Mouse (Mus musculus) heart, embryonic 15.5 days (tissue): Measurements from ENCODE around the gene Kcnj12. TPM values are rescaled to one million over a fixed set of nuclear protein-coding genes. Genes with fewer than 3 reads are reported as not detected.

Experiments
- ATAC-seq: fragments of 200-750 bp; cut with Nextera tagmentation; replicated peaks from 2 replicates; pipeline ENCODE4 v1.8.0; 2017; ENCODE audit warnings: low read depth, moderate TSS enrichment; ENCODE audit not compliant: insufficient number of reproducible peaks, insufficient read depth, low FRiP score
- H3K27ac ChIP-seq: fragments of 300-500 bp; sonication (generic); 2 replicates; pipeline ENCODE4 v1.5.1; 2015; ENCODE audit warnings: mild to moderate bottlenecking, inconsistent platforms
- H3K27me3 ChIP-seq: fragments of 300-500 bp; sonication (generic); 2 replicates; pipeline ENCODE4 v1.6.1; 2015; ENCODE audit warnings: inconsistent platforms
- H3K36me3 ChIP-seq: fragments of 300-500 bp; sonication (generic); 2 replicates; pipeline ENCODE4 v1.6.1; 2015; ENCODE audit warnings: mild to moderate bottlenecking, inconsistent platforms
- H3K4me1 ChIP-seq: fragments of 300-500 bp; sonication (generic); replicated peaks from 2 replicates; pipeline ENCODE4 v1.6.1; 2015; ENCODE audit warnings: inconsistent platforms
- H3K4me2 ChIP-seq: fragments of 300-500 bp; sonication (generic); 2 replicates; pipeline ENCODE4 v1.6.1; 2015; ENCODE audit warnings: inconsistent platforms, mild to moderate bottlenecking, moderate library complexity
- H3K4me3 ChIP-seq: fragments of 300-500 bp; sonication (generic); 2 replicates; pipeline ENCODE4 v1.5.1; 2015; ENCODE audit warnings: mild to moderate bottlenecking, inconsistent platforms
- H3K9ac ChIP-seq: fragments of 300-500 bp; sonication (generic); 2 replicates; pipeline ENCODE4 v1.6.1; 2015; ENCODE audit warnings: mild to moderate bottlenecking, inconsistent platforms
- H3K9me3 ChIP-seq: fragments of 300-500 bp; sonication (generic); replicated peaks from 2 replicates; pipeline ENCODE4 v1.6.1; 2016; ENCODE audit warnings: inconsistent platforms
- WGBS: fragments of 180-500 bp; shearing (Covaris S2); methylation state at CpG from one replicate; pipeline ENCODE4 v1.1.7; 2015; ENCODE audit warnings: mixed read lengths; 5-methylcytosine and 5-hydroxymethylcytosine counted together
- polyA plus RNA-seq: library from polyadenylated mRNA; unstranded; fragments of >200 nt; fragmentation: Nextera tagmentation; extraction: Ambion mirVana; gene quantifications from 2 replicates; pipeline ENCODE4 v1.2.1, GENCODE M21; 2015

Gene Kcnj12
- polyA plus RNA-seq, 1 experiment from 2014 or later = 5.5 TPM

GRCm38 (mm10) chr11:61004046-61004445 is 18.3 kb upstream of the Kcnj12 start:
- Histone ChIP-seq H3K9me3 (no peaks in the 10 kb centered on the region), H3K9ac (no peak overlapping the region), H3K4me2 (no peak overlapping the region), H3K4me3 (no peak overlapping the region), H3K27ac (no peak overlapping the region), H3K36me3 (no peaks in the 10 kb centered on the region), H3K27me3 (no peaks in the 10 kb centered on the region), H3K4me1 (peaks cover 7% of the 10 kb centered on the region)
- WGBS = 53% methylated on average over 4 of the region's 4 CpGs
- no peak for ATAC-seq

- no peaks in the 10 kb centered on the region for H3K27me3 ChIP-seq
- H3K36me3 ChIP-seq = no peaks in the 10 kb centered on the region
- 80% methylated on average over 5 of the region's 5 CpGs for WGBS
- no peak overlapping the region for H3K4me3 ChIP-seq
- no peak for ATAC-seq
- H3K4me2 ChIP-seq = no peak overlapping the region
- H3K9ac ChIP-seq = no peak overlapping the region
- H3K27ac ChIP-seq = no peak overlapping the region
- H3K4me1 ChIP-seq = peaks cover 7% of the 10 kb centered on the region
- no peaks in the 10 kb centered on the region for H3K9me3 ChIP-seq
These were observed 17.6 kb upstream of the Kcnj12 start for GRCm38 (mm10) chr11:61004781-61005180.

- no peaks in the 10 kb centered on the region for H3K36me3 ChIP-seq
- H3K9me3 ChIP-seq = no peaks in the 10 kb centered on the region
- ATAC-seq = no peak
- no peak overlapping the region for H3K9ac ChIP-seq
- H3K4me3 ChIP-seq = no peak overlapping the region
- no peaks in the 10 kb centered on the region for H3K27me3 ChIP-seq
- no peak overlapping the region for H3K4me2 ChIP-seq
- 33% methylated on average over 6 of the region's 6 CpGs for WGBS
- no peak overlapping the region for H3K27ac ChIP-seq
- peaks cover 7% of the 10 kb centered on the region for H3K4me1 ChIP-seq
These were observed 17.0 kb upstream of the Kcnj12 start for GRCm38 (mm10) chr11:61005345-61005744.

- Histone ChIP-seq H3K4me1 (peaks cover 12% of the 10 kb centered on the region), H3K4me2 (no peak overlapping the region)
- ATAC-seq = 0 out of 2 replicates have a peak, but pooled peaks have one; percentile 37
These were observed 10.5 kb upstream of the Kcnj12 start for GRCm38 (mm10) chr11:61011736-61012294.

GRCm38 (mm10) chr11:61016866-61017398 is 5.4 kb upstream of the Kcnj12 start:
- ATAC-seq = no peak; the same call in 1 of the 2 replicates
- Histone ChIP-seq H3K27me3 (peaks cover 24% of the 10 kb centered on the region), H3K27ac (peak overlapping the region; percentile 82), H3K4me2 (peak overlapping the region; percentile 34; the same call in 1 of the 2 replicates), H3K9ac (no peak overlapping the region), H3K4me1 (peaks cover 22% of the 10 kb centered on the region), H3K9me3 (no peaks in the 10 kb centered on the region), H3K4me3 (no peak overlapping the region), H3K36me3 (no peaks in the 10 kb centered on the region)
- 19% methylated on average over 8 of the region's 8 CpGs for WGBS

More at GRCm38 (mm10) chr11:61011736-61012294, 10.5 kb upstream of the Kcnj12 start:
- Histone ChIP-seq H3K9ac (no peak overlapping the region), H3K9me3 (no peaks in the 10 kb centered on the region), H3K36me3 (no peaks in the 10 kb centered on the region), H3K4me3 (no peak overlapping the region), H3K27ac (no peak overlapping the region), H3K27me3 (no peaks in the 10 kb centered on the region)
- 26% methylated on average over 9 of the region's 9 CpGs for WGBS

- no peak overlapping the region for H3K27ac ChIP-seq
- ATAC-seq = no peak
- peaks cover 59% of the 10 kb centered on the region for H3K27me3 ChIP-seq
- H3K4me2 ChIP-seq = no peak overlapping the region
- 75% methylated on average over 5 of the region's 5 CpGs for WGBS
- H3K36me3 ChIP-seq = no peaks in the 10 kb centered on the region
- H3K4me3 ChIP-seq = peak overlapping the region; percentile 72; the same call in 1 of the 2 replicates
- no peak overlapping the region for H3K9ac ChIP-seq
- no peaks in the 10 kb centered on the region for H3K9me3 ChIP-seq
- peaks cover 59% of the 10 kb centered on the region for H3K4me1 ChIP-seq
These were observed 1.2 kb upstream of the Kcnj12 start for GRCm38 (mm10) chr11:61021129-61021528.

GRCm38 (mm10) chr11:61021676-61022549 is 451 bp upstream of the Kcnj12 start:
- WGBS = 2% methylated on average over 68 of the region's 68 CpGs
- Histone ChIP-seq H3K4me1 (peaks cover 59% of the 10 kb centered on the region), H3K9ac (peak overlapping the region; percentile 73), H3K27ac (peak overlapping the region; percentile 71), H3K27me3 (peaks cover 60% of the 10 kb centered on the region), H3K36me3 (no peaks in the 10 kb centered on the region), H3K4me3 (peak overlapping the region; percentile 72), H3K4me2 (peak overlapping the region; percentile 91), H3K9me3 (no peaks in the 10 kb centered on the region)
- peak; percentile 20; the same call in 1 of the 2 replicates for ATAC-seq

- Histone ChIP-seq H3K36me3 (no peaks in the 10 kb centered on the region), H3K9ac (peak overlapping the region; percentile 73), H3K4me3 (peak overlapping the region; percentile 72), H3K4me2 (peak overlapping the region; percentile 91), H3K27me3 (peaks cover 60% of the 10 kb centered on the region), H3K27ac (no peak overlapping the region), H3K4me1 (peaks cover 65% of the 10 kb centered on the region), H3K9me3 (no peaks in the 10 kb centered on the region)
- 58% methylated on average over 9 of the region's 9 CpGs for WGBS
- ATAC-seq = no peak
These were observed 1.2 kb downstream of the Kcnj12 start for GRCm38 (mm10) chr11:61023416-61024200.

- WGBS = 79% methylated on average over 6 of the region's 6 CpGs
- Histone ChIP-seq H3K9ac (no peak overlapping the region), H3K4me3 (no peak overlapping the region), H3K4me1 (peaks cover 72% of the 10 kb centered on the region), H3K9me3 (no peaks in the 10 kb centered on the region), H3K27ac (peak overlapping the region; percentile 93), H3K36me3 (no peaks in the 10 kb centered on the region), H3K4me2 (peak overlapping the region; percentile 91; the same call in 1 of the 2 replicates), H3K27me3 (peaks cover 60% of the 10 kb centered on the region)
- no peak for ATAC-seq
These were observed 2.0 kb downstream of the Kcnj12 start for GRCm38 (mm10) chr11:61024388-61024787.

- peak; percentile 70 for ATAC-seq
- H3K4me1 ChIP-seq = peaks cover 72% of the 10 kb centered on the region
These were observed 2.6 kb downstream of the Kcnj12 start for GRCm38 (mm10) chr11:61024996-61025395.

More at GRCm38 (mm10) chr11:61024996-61025395, 2.6 kb downstream of the Kcnj12 start:
- Histone ChIP-seq H3K9me3 (no peaks in the 10 kb centered on the region), H3K4me2 (peak overlapping the region; percentile 44), H3K9ac (0 out of 2 replicates have a peak overlapping the region, but pooled peaks have one; percentile 15), H3K36me3 (no peaks in the 10 kb centered on the region), H3K27me3 (peaks cover 55% of the 10 kb centered on the region), H3K27ac (peak overlapping the region; percentile 93), H3K4me3 (0 out of 2 replicates have a peak overlapping the region, but pooled peaks have one; percentile 16)
- 44% methylated on average over 6 of the region's 6 CpGs for WGBS
